Mouse (Mus musculus) heart, postnatal 4 days (tissue): ENCODE results near the gene Megf11. TPM values are rescaled to one million over a fixed set of nuclear protein-coding genes. Genes with fewer than 3 reads are reported as not detected.

ENCODE experiments used
- DNase-seq: peaks from one replicate; pipeline ENCODE4 v3.0.0; 2021
- total RNA-seq, 2 experiments: library from RNA; stranded (reverse); gene quantifications; 2 replicates each; pipeline ENCODE4 v1.2.3; 2021

The Megf11 gene
- total RNA-seq, 2 experiments from 2014 or later = 1.0 to 1.7 TPM

- DNase-seq = peak; percentile 32
Observed at GRCm38 (mm10) chr9:64609546-64609945, 224.1 kb downstream of the Megf11 start.

GRCm38 (mm10) chr9:64612121-64612983, 226.9 kb downstream of the Megf11 start:
- no peak for DNase-seq

GRCm38 (mm10) chr9:64612984-64613649, 227.7 kb downstream of the Megf11 start:
- DNase-seq = no peak

GRCm38 (mm10) chr9:64617413-64617812, 232.0 kb downstream of the Megf11 start:
- no peak for DNase-seq

- no peak for DNase-seq
Observed at GRCm38 (mm10) chr9:64618433-64618832, 233.0 kb downstream of the Megf11 start.

- DNase-seq = no peak
Observed at GRCm38 (mm10) chr9:64619440-64619839, 234.0 kb downstream of the Megf11 start.

GRCm38 (mm10) chr9:64620596-64620995, 235.2 kb downstream of the Megf11 start:
- DNase-seq = no peak

- no peak for DNase-seq
Observed at GRCm38 (mm10) chr9:64621499-64622296, 236.3 kb downstream of the Megf11 start.

GRCm38 (mm10) chr9:64623361-64623760, 237.9 kb downstream of the Megf11 start:
- no peak for DNase-seq

- peak; percentile 69 for DNase-seq
Observed at GRCm38 (mm10) chr9:64624536-64624935, 239.1 kb downstream of the Megf11 start.

- no peak for DNase-seq
Observed at GRCm38 (mm10) chr9:64629802-64630201, 244.4 kb downstream of the Megf11 start.

- DNase-seq = no peak
Observed at GRCm38 (mm10) chr9:64633169-64633568, 247.7 kb downstream of the Megf11 start.

GRCm38 (mm10) chr9:64636111-64636510, 250.7 kb downstream of the Megf11 start:
- no peak for DNase-seq

- DNase-seq = no peak
Observed at GRCm38 (mm10) chr9:64636961-64637360, 251.5 kb downstream of the Megf11 start.

GRCm38 (mm10) chr9:64638250-64638649, 252.8 kb downstream of the Megf11 start:
- DNase-seq = peak; percentile 53

- peak; percentile 54 for DNase-seq
Observed at GRCm38 (mm10) chr9:64639664-64640063, 254.2 kb downstream of the Megf11 start.

GRCm38 (mm10) chr9:64644129-64644528, 258.7 kb downstream of the Megf11 start:
- DNase-seq = no peak

GRCm38 (mm10) chr9:64645462-64645861, 260.0 kb downstream of the Megf11 start:
- no peak for DNase-seq

- no peak for DNase-seq
Observed at GRCm38 (mm10) chr9:64649393-64649792, 264.0 kb downstream of the Megf11 start.

- DNase-seq = no peak
Observed at GRCm38 (mm10) chr9:64649892-64650291, 264.5 kb downstream of the Megf11 start.

GRCm38 (mm10) chr9:64651181-64651580, 265.8 kb downstream of the Megf11 start:
- DNase-seq = no peak

GRCm38 (mm10) chr9:64651689-64652088, 266.3 kb downstream of the Megf11 start:
- DNase-seq = no peak

GRCm38 (mm10) chr9:64652138-64652537, 266.7 kb downstream of the Megf11 start:
- DNase-seq = no peak
